Comparison of ENCODE assay signal across 18 mouse cellular contexts in genomic region chr13:44463675-44464074, GRCm38 (mm10).
"Had no signal": no experiment of that assay in that cellular context is flagged by ENCODE, and none has a peak within 500 bp of the region (broad histone marks: within the 10 kb centered on the region; RNA-seq: fewer than 3 reads in every experiment).

No protein-coding gene starts in this region.

- H3K4me1 ChIP-seq: liver, embryonic 15.5 days; lung, embryonic 15.5 days; midbrain, embryonic 13.5 days; midbrain, embryonic 15.5 days; neural tube, embryonic 12.5 days; stomach, embryonic 15.5 days had no signal

- H3K27me3 ChIP-seq: liver, embryonic 15.5 days; lung, embryonic 15.5 days; midbrain, embryonic 13.5 days; midbrain, embryonic 15.5 days; neural tube, embryonic 12.5 days; stomach, embryonic 15.5 days had no signal

- H3K4me3 ChIP-seq: liver, embryonic 15.5 days; lung, embryonic 15.5 days; midbrain, embryonic 13.5 days; midbrain, embryonic 15.5 days; neural tube, embryonic 12.5 days; stomach, embryonic 15.5 days had no signal

- DNase-seq: liver, postnatal 0 days; lung, adult 2 months; lung, postnatal 14 days; lung, postnatal 36 days; right cerebral cortex, postnatal 14 days; thymus, adult 18-20 months; thymus, postnatal 14 days; thymus, postnatal 36 days had no signal

- H3K27ac ChIP-seq: liver, embryonic 15.5 days; lung, embryonic 15.5 days; macrophage; midbrain, embryonic 13.5 days; midbrain, embryonic 15.5 days; neural tube, embryonic 12.5 days; stomach, embryonic 15.5 days; stomach, postnatal 0 days had no signal

- H3K36me3 ChIP-seq: liver, embryonic 15.5 days; lung, embryonic 15.5 days; midbrain, embryonic 13.5 days; midbrain, embryonic 15.5 days; neural tube, embryonic 12.5 days; stomach, embryonic 15.5 days had no signal

- H3K9ac ChIP-seq: liver, embryonic 15.5 days; liver, postnatal 0 days; lung, embryonic 15.5 days; midbrain, embryonic 13.5 days; midbrain, embryonic 15.5 days; neural tube, embryonic 12.5 days; stomach, embryonic 15.5 days had no signal

- ATAC-seq: liver, postnatal 0 days; lung, postnatal 0 days; midbrain, embryonic 13.5 days; midbrain, embryonic 15.5 days had no signal

- H3K4me2 ChIP-seq: liver, embryonic 15.5 days; lung, embryonic 15.5 days; midbrain, embryonic 11.5 days; midbrain, embryonic 13.5 days; midbrain, embryonic 15.5 days; neural tube, embryonic 12.5 days; stomach, embryonic 15.5 days had no signal

- H3K9me3 ChIP-seq: liver, embryonic 15.5 days; lung, embryonic 15.5 days; midbrain, embryonic 13.5 days; midbrain, embryonic 15.5 days; neural tube, embryonic 12.5 days; stomach, embryonic 15.5 days had no signal
